Mouse (Mus musculus) ES-E14 (cell line): ENCODE data around the gene Espl1. TPM values are rescaled to one million over a fixed set of nuclear protein-coding genes. Genes with fewer than 3 reads are reported as not detected.

ENCODE experiments used
- DNase-seq: peaks from one replicate; pipeline ENCODE4 v3.0.0-alpha.2; 2013; ENCODE audit warnings: low read depth, low spot score
- H3K27ac ChIP-seq: 2 replicates; pipeline ENCODE4 v1.5.1; 2012; ENCODE audit warnings: low read depth, mild to moderate bottlenecking, low read length, moderate library complexity, mixed read lengths; ENCODE audit not compliant: poor library complexity, insufficient read depth, severe bottlenecking
- H3K36me3 ChIP-seq: 2 replicates; pipeline ENCODE4 v1.6.1; 2012; ENCODE audit warnings: mild to moderate bottlenecking, low read length, moderate library complexity, mixed read lengths; ENCODE audit not compliant: control insufficient read depth, poor library complexity, insufficient read depth, severe bottlenecking
- H3K4me1 ChIP-seq, 2 experiments: fragments of 150-350 bp in 1 of 2; sonication (generic) in 1 of 2; 2 replicates each; pipeline ENCODE4 v1.6.1; 2012; ENCODE audit warnings: low read length in 2 of 2, mild to moderate bottlenecking in 1 of 2, mixed read lengths in 1 of 2; ENCODE audit not compliant: control insufficient read depth in 2 of 2, insufficient read depth in 2 of 2, poor library complexity in 1 of 2
- H3K4me3 ChIP-seq, 2 experiments: fragments of 150-350 bp in 1 of 2; sonication (generic) in 1 of 2; 2 replicates each; pipeline ENCODE4 v1.5.1; 2012; ENCODE audit warnings: low read length in 2 of 2, low read depth in 1 of 2, mild to moderate bottlenecking in 1 of 2, mixed read lengths in 1 of 2; ENCODE audit not compliant: insufficient read depth in 1 of 2, poor library complexity in 1 of 2, severe bottlenecking in 1 of 2
- H3K9ac ChIP-seq: 2 replicates; pipeline ENCODE4 v1.6.1; 2012; ENCODE audit warnings: low read depth, mild to moderate bottlenecking, low read length, mixed read lengths; ENCODE audit not compliant: poor library complexity, insufficient read depth, severe bottlenecking
- H3K9me3 ChIP-seq: fragments of 150-350 bp; sonication (generic); 2 replicates; pipeline ENCODE4 v1.6.1; 2012; ENCODE audit warnings: low read depth, mild to moderate bottlenecking, low read length; ENCODE audit not compliant: control insufficient read depth, insufficient read depth
- CHD2 ChIP-seq: IDR thresholded peaks from 2 replicates; pipeline ENCODE4 v1.6.1; 2014; ENCODE audit warnings: mild to moderate bottlenecking, low read depth, low read length, inconsistent platforms
- HCFC1 ChIP-seq: IDR thresholded peaks from 2 replicates; pipeline ENCODE4 v1.6.1; 2012; ENCODE audit warnings: low read length, inconsistent platforms, borderline replicate concordance; ENCODE audit not compliant: insufficient read depth
- MAFK ChIP-seq: IDR thresholded peaks from 2 replicates; pipeline ENCODE4 v1.6.1; 2014; ENCODE audit warnings: mild to moderate bottlenecking, low read depth, low read length, inconsistent platforms; ENCODE audit not compliant: insufficient read depth
- ZC3H11A ChIP-seq: IDR thresholded peaks from 2 replicates; pipeline ENCODE4 v1.6.1; 2012; ENCODE audit warnings: low read depth, mild to moderate bottlenecking, inconsistent platforms, low read length, borderline replicate concordance
- ZNF384 ChIP-seq: IDR thresholded peaks from 2 replicates; pipeline ENCODE4 v1.6.1; 2012; ENCODE audit warnings: low read depth, low read length, inconsistent platforms
- in situ Hi-C, 2 experiments: fragments of 600-800 bp; cut with MboI; formaldehyde crosslinking; loops; one replicate each; pipeline ENCODE4 v1.15.1; 2025; ENCODE audit warnings: low sequenced_read_pairs in 2 of 2, inconsistent platforms in 1 of 2; ENCODE audit not compliant: unreplicated experiment in 2 of 2
- total RNA-seq: library from RNA; depleted of rRNA; stranded (reverse); fragments of 300-350 nt; gene quantifications from 2 replicates; pipeline ENCODE4 v1.2.3, GENCODE M21; 2012

The Espl1 gene
- total RNA-seq, 1 experiment, result 84.1 TPM

DNA sequence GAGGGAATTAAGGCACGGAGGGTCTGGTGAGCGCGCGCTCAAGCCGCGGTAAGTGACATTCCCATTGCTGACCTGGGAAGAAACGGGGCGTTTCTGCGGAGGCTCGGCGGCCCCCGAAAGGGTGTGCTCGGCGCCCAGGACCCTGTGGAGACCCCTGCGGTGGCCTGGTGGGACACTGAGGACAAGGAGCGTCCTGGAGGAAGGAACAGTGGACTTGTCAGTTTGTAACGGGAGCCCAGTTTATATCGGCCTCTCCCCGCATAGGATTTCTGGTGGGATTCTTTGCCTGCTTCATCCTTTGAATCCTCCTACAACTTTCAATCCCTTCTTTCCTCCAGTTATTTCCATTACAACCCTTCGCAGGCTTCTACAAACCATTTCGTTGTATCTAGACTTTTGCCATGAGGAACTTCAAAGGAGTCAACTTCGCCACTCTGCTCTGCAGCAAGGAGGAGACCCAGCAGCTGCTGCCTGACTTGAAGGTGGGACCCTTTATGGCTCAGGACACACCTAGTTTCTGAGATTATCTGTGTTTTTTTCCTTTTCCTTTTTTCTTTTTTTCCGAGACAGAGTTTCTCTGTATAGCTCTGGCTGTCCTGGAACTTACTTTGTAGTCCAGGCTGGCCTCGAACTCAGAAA is 421 bp downstream of the Espl1 start:
- H3K4me1 ChIP-seq, result peaks cover 0 to 2% of the 10 kb centered on the region in 2 experiments; a peak in 2 of 4 replicates
- H3K9me3 ChIP-seq, result no peaks in the 10 kb centered on the region
- TF ChIP-seq CHD2 (no peak), HCFC1 (no peak), MAFK (no peak), ZC3H11A (no peak), ZNF384 (no peak)
- peak overlapping the region; percentile 87 for H3K9ac ChIP-seq
- DNase-seq, result no peak
- peak overlapping the region; percentile 77 to 96 for H3K4me3 ChIP-seq
- in situ Hi-C loops, result no loop called here
- peaks cover 18% of the 10 kb centered on the region for H3K36me3 ChIP-seq
- H3K27ac ChIP-seq, result peak overlapping the region; percentile 2; the same call in 1 of the 2 replicates

- Histone ChIP-seq H3K4me1 (no peaks in the 10 kb centered on the region; a peak in 1 of 4 replicates), H3K4me3 (no peak overlapping the region), H3K9ac (no peak overlapping the region), H3K9me3 (no peaks in the 10 kb centered on the region), H3K27ac (no peak overlapping the region), H3K36me3 (peaks cover 58% of the 10 kb centered on the region)
- TF ChIP-seq MAFK (no peak), HCFC1 (no peak), CHD2 (no peak), ZC3H11A (no peak), ZNF384 (no peak)
- no peak for DNase-seq
- in situ Hi-C loops, result loop anchor here in 1 of 2 experiments (10.0 kb wide), 1 partner anchor 182 kb away; no protein-coding TSS in a partner anchor
Measured at GRCm38 (mm10) chr15:102302542-102302941, 6.5 kb downstream of the Espl1 start.

DNA sequence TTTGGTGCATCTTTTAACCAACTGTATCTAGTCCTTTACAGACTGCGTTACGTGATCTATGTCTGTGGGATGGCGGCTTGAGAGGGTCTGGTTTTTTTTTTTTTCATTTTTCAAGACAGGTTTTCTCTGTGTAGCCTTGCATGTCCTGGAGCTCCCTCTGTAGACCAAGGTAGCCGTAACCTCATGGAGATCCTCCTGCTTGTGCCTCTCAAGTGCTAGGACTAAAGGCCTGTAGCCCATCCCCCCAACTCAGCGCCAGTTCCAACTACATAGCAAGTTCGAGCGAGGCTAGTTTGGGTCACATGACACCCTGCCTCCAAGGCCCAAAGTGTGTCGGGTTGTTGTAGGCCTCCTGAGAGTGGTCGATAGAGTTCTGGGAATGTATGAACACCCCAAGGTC is 12.7 kb downstream of the Espl1 start:
- H3K4me1 ChIP-seq, result no peaks in the 10 kb centered on the region
- no peak for TF ChIP-seq ZC3H11A

DNA sequence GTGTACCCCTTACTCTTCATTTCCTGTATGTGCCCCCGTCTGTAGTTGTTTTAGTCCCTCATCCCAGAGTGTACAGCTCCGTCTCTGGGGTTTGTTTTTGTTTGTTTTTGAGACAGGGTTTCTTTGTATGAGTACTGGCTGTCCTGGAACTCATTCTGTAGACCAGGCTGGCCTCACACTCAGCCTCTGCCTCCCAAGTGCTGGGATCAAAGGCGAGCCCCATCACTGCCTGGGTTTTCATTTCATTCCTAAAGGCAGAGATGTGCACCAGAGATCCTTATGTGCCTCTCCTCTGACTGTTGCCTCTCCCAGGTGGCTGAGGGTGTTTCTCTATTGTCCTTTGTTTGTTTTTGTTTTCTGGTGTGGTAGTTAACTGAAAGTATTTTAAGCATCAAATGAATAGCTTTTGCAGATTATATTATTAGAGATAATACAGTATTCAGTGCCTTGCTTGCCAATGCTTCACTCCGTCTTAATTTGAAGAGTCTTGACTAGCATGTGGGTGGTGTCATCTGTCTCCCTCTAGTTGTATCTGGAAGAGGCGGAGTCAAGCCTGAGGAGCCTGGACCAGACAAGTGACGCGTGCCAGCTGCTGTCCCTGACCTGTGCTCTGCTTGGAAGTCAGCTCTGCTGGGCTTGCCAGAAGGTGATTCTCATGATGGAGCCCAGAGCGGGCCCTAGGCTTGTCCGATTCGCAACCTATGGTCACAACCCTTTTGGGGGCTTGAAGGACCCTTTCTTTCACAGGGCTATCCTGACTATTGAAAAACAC is 14.2 kb downstream of the Espl1 start:
- in situ Hi-C loops, result no loop called here

More for the DNA sequence above, 12.7 kb downstream of the Espl1 start:
- H3K36me3 ChIP-seq, result peaks cover 58% of the 10 kb centered on the region
- no peak overlapping the region for H3K9ac ChIP-seq
- no peaks in the 10 kb centered on the region for H3K9me3 ChIP-seq
- DNase-seq, result no peak
- in situ Hi-C loops, result loop anchor here in 1 of 2 experiments (10.0 kb wide), 1 partner anchor 176 kb away; no protein-coding TSS in a partner anchor
- no peak overlapping the region for H3K27ac ChIP-seq
- H3K4me3 ChIP-seq, result no peak overlapping the region

More for the DNA sequence above, 14.2 kb downstream of the Espl1 start:
- no peak overlapping the region for H3K4me3 ChIP-seq
- no peak overlapping the region for H3K27ac ChIP-seq
- H3K4me1 ChIP-seq, result no peaks in the 10 kb centered on the region
- no peak overlapping the region for H3K9ac ChIP-seq
- TF ChIP-seq CHD2 (no peak), HCFC1 (no peak), ZC3H11A (no peak), MAFK (no peak), ZNF384 (no peak)
- peaks cover 58% of the 10 kb centered on the region for H3K36me3 ChIP-seq
- no peak for DNase-seq
- no peaks in the 10 kb centered on the region for H3K9me3 ChIP-seq
